Mouse (Mus musculus) gastrocnemius, adult 8-10 months (tissue): ENCODE measurements around the gene Gm11627. TPM values are rescaled to one million over a fixed set of nuclear protein-coding genes. Genes with fewer than 3 reads are reported as not detected.

Source experiments
- DNase-seq, 2 experiments: peaks; one replicate each; pipeline ENCODE4 v3.0.0; 2022; ENCODE audit warnings: low spot score in 2 of 2
- total RNA-seq, 4 experiments: library from RNA; stranded (reverse); gene quantifications; 2 replicates each; pipeline ENCODE4 v1.2.4; 2022

Gene Gm11627
- total RNA-seq, 4 experiments from 2014 or later, result 0.80 TPM; not detected in 3

GRCm38 (mm10) chr11:102603496-102603850 is 24.2 kb upstream of the Gm11627 start:
- peak; percentile 26 to 32 for DNase-seq

GRCm38 (mm10) chr11:102602816-102603495 is 23.7 kb upstream of the Gm11627 start:
- no peak for DNase-seq

- no peak for DNase-seq
Measured at GRCm38 (mm10) chr11:102599912-102600311, 20.7 kb upstream of the Gm11627 start.

DNA sequence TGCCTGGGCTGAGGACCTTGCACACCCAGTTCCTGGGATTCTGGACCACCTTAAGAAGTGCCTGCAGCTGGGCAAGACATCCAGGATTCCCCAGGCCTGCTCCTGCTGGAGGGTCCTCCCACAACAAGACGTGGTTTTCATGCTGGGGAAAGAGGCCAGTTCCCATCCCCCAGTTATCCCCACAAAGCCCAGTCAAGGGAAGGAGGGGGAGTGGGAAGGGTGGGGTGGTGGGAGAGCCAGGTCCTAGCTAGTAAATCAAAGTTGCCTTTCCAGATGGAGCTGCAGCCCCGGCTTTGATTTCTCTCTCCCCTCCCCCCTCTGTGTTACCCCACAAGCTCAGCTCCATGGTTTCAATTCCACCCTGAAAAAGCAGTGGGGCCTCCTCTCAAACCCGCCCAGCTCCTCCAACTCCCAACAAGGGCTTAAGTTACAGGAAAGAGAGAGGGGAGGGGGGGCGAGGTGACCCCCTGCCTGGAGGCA is 16.1 kb upstream of the Gm11627 start:
- DNase-seq, result no peak

DNA sequence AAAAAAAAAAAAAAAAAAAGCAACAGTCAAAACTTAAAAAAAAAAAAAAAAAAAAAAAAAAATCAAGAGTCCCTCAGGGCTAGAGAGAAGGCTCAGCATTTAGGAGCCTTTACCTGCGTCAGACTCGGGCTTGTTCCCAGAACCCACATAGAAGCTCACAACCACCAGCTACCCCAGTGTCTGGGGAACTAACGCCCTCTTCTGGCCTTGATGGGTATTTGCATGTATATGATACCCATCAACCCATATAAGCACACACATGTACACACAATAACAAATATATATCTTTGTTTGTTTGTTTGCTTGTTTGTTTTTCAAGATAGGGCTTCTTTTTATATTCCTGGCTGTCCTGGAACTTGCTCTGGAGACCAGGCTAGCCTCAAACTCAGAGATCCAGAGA is 8.3 kb upstream of the Gm11627 start:
- no peak for DNase-seq

DNA sequence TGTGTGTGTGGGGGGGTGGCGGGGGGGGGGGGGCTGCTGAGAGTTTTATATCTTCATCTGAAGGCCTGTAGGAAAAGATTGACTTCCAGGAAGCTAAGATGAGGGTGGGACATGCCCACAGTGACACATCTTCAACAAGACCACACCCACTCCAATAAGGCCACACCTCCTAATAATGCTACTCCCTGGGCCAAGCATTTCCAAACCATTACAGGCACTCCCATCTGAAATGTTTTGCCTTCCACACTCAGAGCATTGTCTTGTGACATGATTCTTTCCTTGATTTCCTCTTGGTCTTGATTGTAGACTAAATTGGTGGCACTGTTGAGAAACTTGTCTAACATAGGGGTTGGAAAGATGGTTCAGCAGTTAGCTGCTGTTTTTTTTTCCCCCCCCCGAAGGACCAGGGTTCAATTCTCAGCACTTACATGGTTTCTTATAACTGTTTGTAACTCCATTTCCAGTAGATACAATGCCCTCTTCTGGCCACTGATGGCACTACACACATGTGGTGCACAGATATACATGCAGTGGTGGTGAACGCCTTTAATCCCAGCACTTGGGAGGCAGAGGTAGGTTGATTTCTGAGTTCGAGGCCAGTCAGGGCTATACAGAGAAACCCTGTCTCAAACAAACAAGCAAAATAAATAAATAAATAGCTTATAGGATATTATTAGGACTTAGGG is 7.3 kb upstream of the Gm11627 start:
- DNase-seq, result no peak

DNA sequence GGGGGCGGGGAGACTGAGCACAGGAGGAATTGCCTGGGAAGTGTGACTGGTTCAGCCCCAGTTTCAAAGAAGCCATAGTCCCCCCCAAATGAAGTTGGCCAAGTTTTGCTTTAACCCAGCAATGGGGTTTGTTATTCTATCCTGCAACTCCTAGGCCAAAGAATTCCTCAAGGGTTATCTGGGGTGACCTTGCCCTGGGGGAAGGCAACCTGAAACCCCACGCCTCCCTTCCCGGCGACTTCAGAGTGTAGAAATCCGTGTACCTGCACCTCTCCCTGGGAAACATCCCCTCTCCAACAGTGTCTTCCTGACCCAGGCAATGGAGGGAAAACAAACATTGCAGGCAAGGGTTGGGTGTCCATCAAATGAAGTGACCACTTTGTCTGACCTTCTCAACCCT is 3.5 kb upstream of the Gm11627 start:
- no peak for DNase-seq

DNA sequence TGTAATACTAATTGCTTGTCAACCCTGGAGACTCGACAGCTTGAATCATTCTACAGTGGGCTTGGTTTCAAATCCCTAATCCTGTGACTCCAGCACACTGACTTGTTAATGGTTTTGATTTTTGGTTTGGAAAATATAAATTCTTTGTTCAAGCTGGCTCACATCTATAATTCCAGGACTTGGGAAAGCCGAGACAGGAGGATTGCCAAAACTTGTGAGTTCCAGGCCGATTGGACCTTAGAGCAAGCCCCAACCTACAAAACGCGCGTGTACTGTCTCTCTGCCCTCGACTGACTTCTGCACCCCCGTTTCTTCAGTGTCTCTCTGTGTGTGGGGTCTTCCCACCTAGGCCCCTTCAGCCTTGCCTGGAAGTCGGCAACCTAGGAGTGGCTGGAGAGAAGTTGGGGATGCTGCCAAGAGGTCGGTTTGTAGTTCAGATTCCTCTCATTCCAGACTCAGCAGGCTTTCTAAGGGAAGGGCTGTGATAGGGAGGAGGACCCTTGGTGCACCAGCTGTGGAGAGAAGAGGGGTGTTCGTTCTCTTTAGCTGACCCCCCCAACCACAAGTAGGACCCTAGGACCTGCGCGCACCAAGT is 2.9 kb upstream of the Gm11627 start:
- no peak for DNase-seq

DNA sequence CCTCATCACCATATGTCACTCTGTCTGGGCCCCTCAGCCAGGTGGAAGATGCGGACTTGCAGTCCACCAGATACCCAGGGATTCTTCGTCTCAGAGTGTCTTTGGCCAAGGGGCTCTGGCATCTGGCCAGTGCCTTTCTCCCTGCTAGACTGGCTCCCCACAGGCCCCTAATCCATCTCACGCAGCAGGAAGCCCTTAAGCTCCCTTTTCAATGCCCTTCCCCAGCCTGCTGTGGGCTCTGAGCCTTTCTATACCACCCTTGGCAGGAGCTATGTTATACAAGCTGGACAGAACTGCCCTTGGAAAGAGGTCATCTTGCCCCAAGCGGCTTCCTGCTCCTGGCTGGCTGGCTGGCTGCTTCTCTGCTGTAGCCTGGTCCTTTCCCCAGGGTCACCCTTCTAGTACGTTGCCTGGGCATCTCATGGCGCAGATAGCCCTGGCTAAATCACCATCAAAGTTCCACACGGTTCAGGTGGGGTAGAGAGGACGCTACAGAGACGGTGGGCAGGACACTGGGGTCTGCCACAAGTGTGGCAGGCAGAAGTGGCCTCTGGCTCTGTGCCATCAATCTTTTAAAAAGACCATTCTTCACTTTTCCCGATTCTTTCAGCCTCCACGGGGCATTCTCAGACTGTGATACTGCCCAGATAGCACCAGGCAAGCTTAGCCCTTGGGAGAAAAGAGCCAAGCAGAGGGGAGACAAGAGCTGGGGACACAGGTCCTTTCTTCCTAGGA is 2.2 kb upstream of the Gm11627 start:
- DNase-seq, result no peak

GRCm38 (mm10) chr11:102580034-102580330 is 721 bp upstream of the Gm11627 start:
- DNase-seq, result no peak

DNA sequence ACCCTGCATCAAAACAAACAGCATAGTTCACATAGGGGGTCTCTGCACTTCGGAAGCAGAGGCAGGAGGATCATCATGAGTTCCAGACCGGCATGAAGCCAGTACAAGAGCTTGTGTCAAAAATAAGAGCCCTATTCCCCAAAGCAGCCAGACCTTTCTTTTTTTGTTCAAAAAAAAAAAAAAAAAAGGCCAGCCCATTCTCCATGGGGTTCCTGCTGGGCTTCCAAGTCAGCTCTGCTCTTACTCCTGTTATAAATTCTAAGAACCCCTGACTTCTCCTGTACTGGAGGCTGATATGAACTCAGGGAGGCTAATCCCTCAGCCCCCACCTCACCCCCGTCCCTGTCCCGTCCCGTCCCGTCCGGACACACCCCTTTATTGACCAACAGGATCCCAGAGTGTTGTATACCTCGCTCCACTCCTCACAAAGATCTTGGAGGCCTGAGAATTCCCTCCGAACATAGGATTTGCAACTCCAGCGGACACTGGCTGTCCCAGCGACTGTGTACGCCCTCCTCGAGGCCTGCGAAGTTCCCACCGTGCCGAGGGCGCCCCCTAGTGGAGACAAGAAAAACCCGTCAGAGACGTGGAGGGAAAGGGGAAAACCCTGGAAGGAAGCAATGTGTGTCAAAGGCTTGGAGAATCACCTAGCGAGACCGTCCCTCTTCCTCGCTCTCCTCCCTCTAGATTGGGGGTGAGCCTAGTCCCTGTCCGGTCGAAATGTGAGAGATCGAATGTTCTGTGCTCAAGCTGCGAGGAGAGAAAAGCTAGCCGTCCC is 731 bp downstream of the Gm11627 start:
- peak in 1 of 2 experiments; percentile 50 for DNase-seq

- no peak for DNase-seq
Measured at GRCm38 (mm10) chr11:102576050-102576754, 3.1 kb downstream of the Gm11627 start.

DNA sequence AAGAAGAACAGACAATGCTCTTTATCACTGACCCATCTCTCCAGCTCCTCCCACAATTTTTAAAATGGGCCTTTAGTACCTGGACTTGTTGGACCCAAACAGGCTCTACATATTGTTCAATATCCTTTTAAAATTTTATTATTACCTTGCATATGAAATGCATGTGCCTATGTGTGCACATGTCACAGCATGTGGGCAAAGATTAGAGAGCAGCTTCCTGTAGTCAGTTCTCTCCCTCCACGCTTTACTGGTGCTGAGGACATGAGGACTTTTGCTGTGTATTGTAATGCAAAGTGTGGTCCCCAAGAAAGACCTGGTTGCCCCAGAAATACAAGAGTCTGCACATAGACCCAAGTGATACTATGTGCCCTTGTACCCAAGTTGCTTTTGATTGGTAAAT is 4.2 kb downstream of the Gm11627 start:
- no peak for DNase-seq

- peak; percentile 51 to 56 for DNase-seq
Measured at GRCm38 (mm10) chr11:102572866-102573663, 6.2 kb downstream of the Gm11627 start.

GRCm38 (mm10) chr11:102568756-102569377 is 10.4 kb downstream of the Gm11627 start:
- no peak for DNase-seq

DNA sequence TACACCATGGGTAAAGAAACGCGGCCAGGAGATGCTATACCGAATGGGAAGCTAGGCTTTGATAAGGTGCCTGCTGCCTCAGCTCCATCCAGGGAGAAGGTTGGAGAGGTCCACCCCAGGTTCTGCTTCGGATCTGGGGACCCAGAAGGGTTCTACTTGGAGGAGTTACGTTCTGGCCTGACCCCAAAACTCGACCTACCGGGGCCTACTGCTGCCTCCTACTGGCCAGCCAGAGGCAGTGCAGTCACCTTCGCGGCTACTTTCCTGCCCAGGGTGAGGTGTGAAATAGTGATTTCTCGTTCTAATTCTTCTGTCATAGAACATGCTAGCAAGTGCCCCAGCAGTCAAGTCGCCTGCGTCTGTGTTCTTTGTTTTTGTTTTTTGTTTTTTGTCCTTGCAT is 11.1 kb downstream of the Gm11627 start:
- DNase-seq, result no peak

DNA sequence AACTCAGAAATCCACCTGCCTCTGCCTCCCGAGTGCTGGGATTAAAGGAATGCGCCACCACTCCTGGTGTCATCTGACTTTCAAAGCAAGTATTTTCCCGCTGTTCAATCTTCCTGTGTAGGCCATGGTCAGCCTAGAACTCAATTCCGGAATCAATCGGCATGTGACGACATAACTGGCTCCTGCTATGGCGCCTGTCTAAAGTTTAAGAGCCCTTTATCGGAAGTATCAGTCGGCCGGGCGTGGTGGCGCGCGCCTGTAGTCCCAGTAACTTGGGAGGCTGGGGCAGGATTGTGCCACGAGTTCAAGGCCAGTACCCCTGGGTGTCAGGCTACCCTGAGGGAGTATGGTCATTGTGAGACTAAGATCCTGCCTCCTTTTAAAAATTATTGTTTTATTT is 11.5 kb downstream of the Gm11627 start:
- DNase-seq, result no peak

GRCm38 (mm10) chr11:102567157-102567556 is 12.1 kb downstream of the Gm11627 start:
- no peak for DNase-seq

GRCm38 (mm10) chr11:102566290-102566689 is 13.0 kb downstream of the Gm11627 start:
- no peak for DNase-seq
